Mouse (Mus musculus) heart, embryonic 14.5 days (tissue): ENCODE results near the gene D10Jhu81e. TPM values are rescaled to one million over a fixed set of nuclear protein-coding genes. Genes with fewer than 3 reads are reported as not detected.
A peak's percentile ranks its signal among the peaks of the same experiment; 100 is the strongest.
"Not testable (repeated sequence)": the region's sequence is repeated elsewhere in the genome, so short reads cannot be mapped to it uniquely, and the experiment has no call there.

Experiments
- ATAC-seq: fragments of 200-750 bp; cut with Nextera tagmentation; 2 replicates; pipeline ENCODE4 v1.8.0; 2017; ENCODE audit warnings: low read depth, moderate TSS enrichment; ENCODE audit not compliant: insufficient number of reproducible peaks, insufficient read depth, low FRiP score
- H3K27ac ChIP-seq, 2 experiments: fragments of 200-500 bp in 1 of 2; fragments of 300-500 bp in 1 of 2; sonication (generic) in 1 of 2; replicated peaks in 1 of 2; 2 replicates each; pipeline ENCODE4 v1.5.1; 2012 to 2014; ENCODE audit warnings: low read depth in 2 of 2, low read length in 2 of 2, control low read depth in 1 of 2, mild to moderate bottlenecking in 1 of 2, mixed read lengths in 1 of 2; ENCODE audit not compliant: control insufficient read depth in 1 of 2, insufficient read depth in 1 of 2
- H3K27me3 ChIP-seq: fragments of 300-500 bp; sonication (generic); 2 replicates; pipeline ENCODE4 v1.6.1; 2014; ENCODE audit warnings: mild to moderate bottlenecking, low read length, control low read depth; ENCODE audit not compliant: control insufficient read depth, insufficient read depth
- H3K36me3 ChIP-seq: fragments of 300-500 bp; sonication (generic); 2 replicates; pipeline ENCODE4 v1.6.1; 2014; ENCODE audit warnings: mild to moderate bottlenecking, control low read depth, low read length, mixed read lengths; ENCODE audit not compliant: control insufficient read depth, insufficient read depth
- H3K4me1 ChIP-seq, 2 experiments: fragments of 200-500 bp in 1 of 2; fragments of 300-500 bp in 1 of 2; sonication (generic) in 1 of 2; 2 replicates each; pipeline ENCODE4 v1.6.1; 2012 to 2014; ENCODE audit warnings: low read length in 2 of 2, control low read depth in 1 of 2, mixed read lengths in 1 of 2; ENCODE audit not compliant: control insufficient read depth in 2 of 2, insufficient read depth in 2 of 2
- H3K4me2 ChIP-seq: fragments of 300-500 bp; sonication (generic); 2 replicates; pipeline ENCODE4 v1.6.1; 2014; ENCODE audit warnings: mild to moderate bottlenecking, low read length
- H3K4me3 ChIP-seq, 2 experiments: fragments of 200-500 bp in 1 of 2; fragments of 300-500 bp in 1 of 2; sonication (generic) in 1 of 2; 2 replicates each; pipeline ENCODE4 v1.5.1; 2012 to 2014; ENCODE audit warnings: low read length in 2 of 2, mild to moderate bottlenecking in 2 of 2, control low read depth in 1 of 2, low read depth in 1 of 2, moderate library complexity in 1 of 2; ENCODE audit not compliant: control insufficient read depth in 1 of 2, insufficient read depth in 1 of 2
- H3K9ac ChIP-seq: fragments of 300-500 bp; sonication (generic); 2 replicates; pipeline ENCODE4 v1.6.1; 2014; ENCODE audit warnings: mild to moderate bottlenecking, low read length
- H3K9me3 ChIP-seq: fragments of 300-500 bp; sonication (generic); 2 replicates; pipeline ENCODE4 v1.6.1; 2016; ENCODE audit warnings: low read length, control low read depth; ENCODE audit not compliant: control insufficient read depth
- WGBS: fragments of 180-500 bp; shearing (Covaris S2); extraction: QIAGEN DNeasy Blood & Tissue Kit; methylation state at CpG from one replicate; pipeline ENCODE4 v1.1.7; 2014; 5-methylcytosine and 5-hydroxymethylcytosine counted together
- polyA plus RNA-seq: library from polyadenylated mRNA; unstranded; fragments of >200 nt; fragmentation: Nextera tagmentation; extraction: Ambion mirVana; gene quantifications from 2 replicates; pipeline ENCODE4 v1.2.1, GENCODE M21; 2014

D10Jhu81e gene
- polyA plus RNA-seq, 1 experiment from 2014 or later, result 36.2 TPM

- WGBS, result 85% methylated on average over 4 of the region's 4 CpGs
- not testable (repeated sequence) for H3K4me2 ChIP-seq, H3K4me3 ChIP-seq, H3K4me1 ChIP-seq, H3K9ac ChIP-seq, H3K27me3 ChIP-seq, H3K9me3 ChIP-seq, ATAC-seq, H3K27ac ChIP-seq
- peaks cover 65% of the 10 kb centered on the region for H3K36me3 ChIP-seq
These were observed 16.5 kb upstream of the D10Jhu81e start for GRCm38 (mm10) chr10:78186076-78186475.

- 23% methylated on average over 9 of the region's 9 CpGs for WGBS
- Histone ChIP-seq H3K4me3 (peak overlapping the region; percentile 66 to 76), H3K36me3 (peaks cover 65% of the 10 kb centered on the region), H3K4me1 (peaks cover 6 to 7% of the 10 kb centered on the region in 2 experiments; a peak in 3 of 4 replicates), H3K27me3 (no peaks in the 10 kb centered on the region), H3K27ac (peak overlapping the region; percentile 78 to 93), H3K9me3 (no peaks in the 10 kb centered on the region), H3K4me2 (peak overlapping the region; percentile 68), H3K9ac (peak overlapping the region; percentile 72)
- no peak for ATAC-seq
These were observed 15.8 kb upstream of the D10Jhu81e start for GRCm38 (mm10) chr10:78185381-78185725.

GRCm38 (mm10) chr10:78184531-78185380, 15.2 kb upstream of the D10Jhu81e start, which contains the start of gene Pwp2:
TSS of gene Pwp2 (minus strand) at chr10:78185149.
- WGBS, result 1% methylated on average over 46 of the region's 47 CpGs
- Histone ChIP-seq H3K36me3 (peaks cover 65% of the 10 kb centered on the region), H3K4me3 (peak within 1 kb of the TSS; percentile 66 to 76), H3K4me2 (peak within 1 kb of the TSS; percentile 68), H3K27ac (peak within 1 kb of the TSS; percentile 78 to 93), H3K27me3 (no peaks in the 10 kb centered on the region), H3K4me1 (peaks cover 6 to 7% of the 10 kb centered on the region in 2 experiments; a peak in 3 of 4 replicates), H3K9me3 (no peaks in the 10 kb centered on the region), H3K9ac (peak within 1 kb of the TSS; percentile 72)
- peak; percentile 91 for ATAC-seq

GRCm38 (mm10) chr10:78183577-78183976, 14.0 kb upstream of the D10Jhu81e start:
- Histone ChIP-seq H3K27ac (no peak overlapping the region), H3K4me2 (no peak overlapping the region), H3K4me1 (peaks cover 6 to 7% of the 10 kb centered on the region in 2 experiments; a peak in 3 of 4 replicates), H3K9ac (no peak overlapping the region), H3K36me3 (peaks cover 65% of the 10 kb centered on the region), H3K9me3 (no peaks in the 10 kb centered on the region), H3K27me3 (no peaks in the 10 kb centered on the region), H3K4me3 (no peak overlapping the region)
- WGBS, result 69% methylated on average over 3 of the region's 3 CpGs
- no peak for ATAC-seq

GRCm38 (mm10) chr10:78182321-78182720, 12.7 kb upstream of the D10Jhu81e start:
- no peak overlapping the region for H3K27ac ChIP-seq
- H3K27me3 ChIP-seq, result no peaks in the 10 kb centered on the region
- H3K36me3 ChIP-seq, result peaks cover 65% of the 10 kb centered on the region
- H3K4me2 ChIP-seq, result no peak overlapping the region
- 92% methylated on average over 17 of the region's 17 CpGs for whole genome bisulfite sequencing
- no peaks in the 10 kb centered on the region for H3K9me3 ChIP-seq
- no peak overlapping the region for H3K9ac ChIP-seq
- no peak overlapping the region for H3K4me3 ChIP-seq
- peaks cover 6 to 7% of the 10 kb centered on the region in 2 experiments; a peak in 3 of 4 replicates for H3K4me1 ChIP-seq
- no peak for ATAC-seq

- peaks cover 0 to 3% of the 10 kb centered on the region in 2 experiments; a peak in 1 of 4 replicates for H3K4me1 ChIP-seq
- H3K4me2 ChIP-seq, result no peak overlapping the region
- H3K27me3 ChIP-seq, result no peaks in the 10 kb centered on the region
- ATAC-seq, result no peak
- peaks cover 91% of the 10 kb centered on the region for H3K36me3 ChIP-seq
- no peak overlapping the region for H3K27ac ChIP-seq
- no peak overlapping the region for H3K9ac ChIP-seq
- no peak overlapping the region for H3K4me3 ChIP-seq
- 87% methylated on average over 5 of the region's 5 CpGs for WGBS
- no peaks in the 10 kb centered on the region for H3K9me3 ChIP-seq
These were observed 4.9 kb upstream of the D10Jhu81e start for GRCm38 (mm10) chr10:78174474-78174873.

- no peak overlapping the region for H3K4me3 ChIP-seq
- H3K36me3 ChIP-seq, result peaks cover 70% of the 10 kb centered on the region
- ATAC-seq, result no peak
- H3K27me3 ChIP-seq, result no peaks in the 10 kb centered on the region
- no peak overlapping the region for H3K4me2 ChIP-seq
- no peaks in the 10 kb centered on the region for H3K9me3 ChIP-seq
- H3K27ac ChIP-seq, result no peak overlapping the region
- H3K9ac ChIP-seq, result no peak overlapping the region
- WGBS, result 89% methylated on average over 9 of the region's 9 CpGs
- H3K4me1 ChIP-seq, result peaks cover 10% of the 10 kb centered on the region in 2 experiments
These were observed 2.0 kb upstream of the D10Jhu81e start for GRCm38 (mm10) chr10:78171581-78171980.
